Mouse (Mus musculus) hindbrain, embryonic 11.5 days (tissue): ENCODE data around the gene Ccdc51. TPM values are rescaled to one million over a fixed set of nuclear protein-coding genes. Genes with fewer than 3 reads are reported as not detected.

Experiments used
- ATAC-seq: fragments of 200-750 bp; cut with Nextera tagmentation; 2 replicates; pipeline ENCODE4 v1.8.0; 2017; ENCODE audit warnings: mild to moderate bottlenecking, moderate TSS enrichment, moderate library complexity; ENCODE audit not compliant: low FRiP score
- DNase-seq: peaks from one replicate; pipeline ENCODE4 v3.0.0-alpha.2; 2015; ENCODE audit warnings: low spot score
- H3K27ac ChIP-seq: fragments of 300-500 bp; sonication (generic); 2 replicates; pipeline ENCODE4 v1.5.1; 2014; ENCODE audit warnings: mild to moderate bottlenecking, low read depth, low read length
- H3K27me3 ChIP-seq: fragments of 300-500 bp; sonication (generic); 2 replicates; pipeline ENCODE4 v1.6.1; 2014; ENCODE audit warnings: mild to moderate bottlenecking, low read length, moderate library complexity, mixed read lengths; ENCODE audit not compliant: control insufficient read depth, insufficient read depth
- H3K36me3 ChIP-seq: fragments of 300-500 bp; sonication (generic); 2 replicates; pipeline ENCODE4 v1.6.1; 2014; ENCODE audit warnings: mild to moderate bottlenecking, low read length, moderate library complexity, mixed read lengths; ENCODE audit not compliant: control insufficient read depth, insufficient read depth
- H3K4me1 ChIP-seq: fragments of 300-500 bp; sonication (generic); replicated peaks from 2 replicates; pipeline ENCODE4 v1.6.1; 2014; ENCODE audit warnings: low read length, mixed read lengths; ENCODE audit not compliant: control insufficient read depth, insufficient read depth
- H3K4me2 ChIP-seq: fragments of 300-500 bp; sonication (generic); replicated peaks from 2 replicates; pipeline ENCODE4 v1.6.1; 2014; ENCODE audit warnings: mild to moderate bottlenecking, low read depth, low read length
- H3K4me3 ChIP-seq: fragments of 300-500 bp; sonication (generic); 2 replicates; pipeline ENCODE4 v1.5.1; 2014; ENCODE audit warnings: low read depth, low read length
- H3K9ac ChIP-seq: fragments of 300-500 bp; sonication (generic); 2 replicates; pipeline ENCODE4 v1.6.1; 2014; ENCODE audit warnings: low read depth, low read length
- H3K9me3 ChIP-seq: fragments of 300-500 bp; sonication (generic); 2 replicates; pipeline ENCODE4 v1.6.1; 2016; ENCODE audit warnings: low read length; ENCODE audit not compliant: control insufficient read depth
- WGBS: fragments of 180-500 bp; shearing (Covaris S2); extraction: QIAGEN DNeasy Blood & Tissue Kit; methylation state at CpG from one replicate; pipeline ENCODE4 v1.1.7; 2014; 5-methylcytosine and 5-hydroxymethylcytosine counted together
- polyA plus RNA-seq: library from polyadenylated mRNA; unstranded; fragments of >200 nt; fragmentation: Nextera tagmentation; extraction: Ambion mirVana; gene quantifications from 2 replicates; pipeline ENCODE4 v1.2.1, GENCODE M21; 2014

Ccdc51 gene
- polyA plus RNA-seq, 1 experiment from 2014 or later: 11.0 TPM

DNA sequence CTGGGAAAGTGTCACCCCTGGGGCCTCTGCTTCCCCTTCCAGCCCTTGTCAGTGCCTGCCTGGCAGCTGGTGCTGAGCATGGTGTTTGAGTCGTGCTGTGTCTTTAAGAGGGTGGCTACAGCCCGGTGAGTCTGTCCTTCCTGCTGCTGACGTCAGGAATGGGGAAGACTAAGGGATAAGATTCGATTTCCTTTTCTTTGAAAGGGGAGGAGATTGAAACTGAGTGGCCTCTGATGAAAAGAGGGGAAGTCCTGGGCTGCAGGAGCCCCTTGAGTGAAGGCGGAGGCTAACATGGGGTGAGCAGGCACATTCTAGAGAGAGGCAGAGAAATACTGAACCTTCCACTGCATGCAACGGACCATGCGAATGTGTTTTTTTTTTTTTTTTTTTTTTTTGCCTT is 27.6 kb upstream of the Ccdc51 start:
- no peak overlapping the region for H3K27ac ChIP-seq

DNA sequence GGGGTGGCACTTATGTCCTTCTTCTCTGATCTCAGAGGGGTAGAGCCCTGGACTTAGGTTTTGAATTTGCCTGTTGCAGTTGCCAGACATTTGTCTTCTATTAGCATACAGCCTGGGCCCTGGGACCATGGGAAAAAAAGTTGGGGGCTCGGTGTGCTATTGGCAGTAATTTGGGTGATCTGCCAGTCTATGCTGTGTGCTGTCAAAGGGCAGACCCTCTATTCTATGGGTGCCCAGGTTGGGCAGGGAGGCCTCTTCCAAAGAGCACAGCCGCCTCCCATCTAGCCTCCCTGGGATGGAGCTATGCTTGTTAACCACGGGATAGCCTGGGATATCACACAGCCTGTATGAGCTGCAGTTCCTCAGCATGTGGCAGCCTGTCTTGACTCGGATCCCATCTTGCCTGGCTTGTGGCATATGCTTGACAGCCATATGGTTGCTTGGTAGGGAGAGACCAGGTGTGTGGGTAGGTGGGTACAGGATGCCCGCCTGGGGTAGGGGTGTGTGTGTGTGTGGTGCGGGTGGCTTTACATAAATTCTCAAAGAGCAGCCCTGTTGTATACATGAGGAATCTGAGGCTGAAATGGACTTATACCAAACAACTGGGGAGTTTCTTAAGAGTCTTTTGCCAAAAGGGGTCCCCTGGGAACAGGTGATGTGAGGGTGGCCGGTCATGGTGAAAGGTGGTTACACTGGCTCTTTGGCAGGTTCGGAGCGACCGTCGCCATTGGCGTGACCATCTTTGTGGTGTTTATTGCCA is 26.8 kb upstream of the Ccdc51 start:
- 89% methylated on average over 12 of the region's 12 CpGs for WGBS
- Histone ChIP-seq H3K4me1 (peaks cover 2% of the 10 kb centered on the region; the same call in 1 of the 2 replicates), H3K9ac (no peak overlapping the region), H3K9me3 (no peaks in the 10 kb centered on the region), H3K4me2 (peak overlapping the region; percentile 1; the same call in 1 of the 2 replicates), H3K27me3 (no peaks in the 10 kb centered on the region), H3K4me3 (no peak overlapping the region; the same call in 1 of the 2 replicates), H3K27ac (no peak overlapping the region), H3K36me3 (peaks cover 8% of the 10 kb centered on the region; the same call in 1 of the 2 replicates)
- DNase-seq (no peak), ATAC-seq (no peak)

More for the DNA sequence above, 27.6 kb upstream of the Ccdc51 start:
- Histone ChIP-seq H3K4me3 (peak overlapping the region; percentile 0; the same call in 1 of the 2 replicates), H3K9me3 (no peaks in the 10 kb centered on the region), H3K4me2 (peak overlapping the region; percentile 1; the same call in 1 of the 2 replicates), H3K4me1 (peaks cover 2% of the 10 kb centered on the region; the same call in 1 of the 2 replicates), H3K27me3 (no peaks in the 10 kb centered on the region), H3K36me3 (peaks cover 8% of the 10 kb centered on the region; the same call in 1 of the 2 replicates), H3K9ac (no peak overlapping the region)
- ATAC-seq: peak; percentile 39; the same call in 1 of the 2 replicates
- peak; percentile 47 for DNase-seq
- 11% methylated on average over 7 of the region's 7 CpGs for WGBS

- no peak overlapping the region for H3K27ac ChIP-seq
- H3K27me3 ChIP-seq: no peaks in the 10 kb centered on the region
- no peak overlapping the region for H3K4me3 ChIP-seq
- H3K4me1 ChIP-seq: peaks cover 2% of the 10 kb centered on the region; the same call in 1 of the 2 replicates
- no peak overlapping the region for H3K4me2 ChIP-seq
- H3K9me3 ChIP-seq: no peaks in the 10 kb centered on the region
- peaks cover 8% of the 10 kb centered on the region; the same call in 1 of the 2 replicates for H3K36me3 ChIP-seq
- no peak overlapping the region for H3K9ac ChIP-seq
- 92% methylated on average over 17 of the region's 17 CpGs for WGBS
- no peak for ATAC-seq
- DNase-seq: no peak
Measured at GRCm38 (mm10) chr9:109056081-109056690, 26.1 kb upstream of the Ccdc51 start.

- Histone ChIP-seq H3K36me3 (peaks cover 8% of the 10 kb centered on the region; the same call in 1 of the 2 replicates), H3K4me1 (peaks cover 2% of the 10 kb centered on the region; the same call in 1 of the 2 replicates), H3K9me3 (no peaks in the 10 kb centered on the region), H3K4me3 (no peak overlapping the region), H3K27ac (no peak overlapping the region), H3K4me2 (no peak overlapping the region), H3K27me3 (no peaks in the 10 kb centered on the region), H3K9ac (no peak overlapping the region)
- ATAC-seq: no peak
- 86% methylated on average over 4 of the region's 4 CpGs for WGBS
- no peak for DNase-seq
Measured at GRCm38 (mm10) chr9:109056916-109057315, 25.4 kb upstream of the Ccdc51 start.

DNA sequence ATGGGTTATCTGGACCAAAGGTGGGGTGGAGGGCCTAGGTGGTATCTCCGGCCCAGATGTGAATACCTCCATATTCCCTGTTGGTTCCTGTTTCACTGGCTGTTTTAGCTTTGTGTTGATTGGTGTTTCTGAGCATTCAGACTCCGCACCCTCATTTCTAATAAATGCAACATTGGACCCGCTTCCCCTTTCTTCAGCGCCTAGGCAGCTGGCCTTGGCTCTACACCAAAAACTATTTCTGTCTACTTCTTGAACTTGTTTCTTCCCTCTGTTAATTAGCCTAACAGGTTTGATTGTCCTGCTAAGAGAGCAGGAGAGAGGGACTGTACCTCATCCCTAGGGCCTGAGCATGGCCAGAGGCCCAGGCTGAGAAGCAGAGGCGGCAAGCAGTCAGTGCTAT is 24.8 kb upstream of the Ccdc51 start:
- no peak overlapping the region for H3K4me3 ChIP-seq
- no peak overlapping the region for H3K27ac ChIP-seq
- H3K9me3 ChIP-seq: no peaks in the 10 kb centered on the region
- peaks cover 2% of the 10 kb centered on the region; the same call in 1 of the 2 replicates for H3K4me1 ChIP-seq
- H3K4me2 ChIP-seq: no peak overlapping the region
- no peak for DNase-seq
- no peak overlapping the region for H3K9ac ChIP-seq
- H3K27me3 ChIP-seq: no peaks in the 10 kb centered on the region
- H3K36me3 ChIP-seq: peaks cover 8% of the 10 kb centered on the region; the same call in 1 of the 2 replicates
- WGBS: 94% methylated on average over 5 of the region's 5 CpGs
- no peak for ATAC-seq

DNA sequence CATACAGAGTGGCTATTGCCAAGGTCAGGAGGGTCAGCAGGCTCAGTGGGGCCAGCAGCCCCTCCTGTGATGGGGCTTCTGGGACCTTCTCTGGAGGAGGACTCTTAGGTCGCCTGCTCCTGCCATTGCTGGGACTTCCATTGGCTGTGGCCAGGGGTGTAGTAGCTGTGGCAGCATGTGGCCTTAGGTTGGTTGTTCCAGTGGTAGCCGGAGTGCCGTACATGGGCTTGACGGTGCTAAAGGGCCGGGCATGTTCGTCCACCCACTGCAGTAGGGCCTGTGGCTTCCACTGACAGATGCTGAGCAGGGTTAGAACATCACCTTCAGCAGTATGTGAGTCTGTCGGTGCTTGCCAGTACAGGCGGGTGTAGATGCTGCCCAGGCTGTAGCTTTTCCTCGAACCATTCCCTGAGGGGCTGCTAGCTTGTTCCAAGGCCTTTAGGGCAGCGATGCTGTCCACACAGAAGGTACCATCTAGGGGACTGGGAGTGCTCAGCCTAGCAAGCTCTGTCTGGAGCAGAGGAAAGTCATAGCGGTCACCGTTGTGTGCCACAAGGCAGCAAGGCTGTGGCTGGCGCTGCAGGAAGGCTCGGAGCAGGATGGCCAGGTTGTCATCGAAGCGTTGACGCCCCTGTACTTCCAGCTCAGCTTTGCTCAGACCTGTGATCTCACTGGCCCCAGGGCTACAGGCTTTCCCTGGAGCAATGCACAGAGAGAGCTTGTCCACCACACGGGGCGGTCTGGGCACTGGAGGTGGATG is 24.1 kb upstream of the Ccdc51 start:
- peaks cover 8% of the 10 kb centered on the region; the same call in 1 of the 2 replicates for H3K36me3 ChIP-seq

GRCm38 (mm10) chr9:109059136-109059903 is 23.0 kb upstream of the Ccdc51 start, which contains the start of gene Trex1:
Trex1 (minus strand) TSS chr9:109059734.
- 31% methylated on average over 15 of the region's 15 CpGs for WGBS
- Histone ChIP-seq H3K9me3 (no peaks in the 10 kb centered on the region), H3K9ac (peak within 1 kb of the TSS; percentile 42), H3K4me3 (no peak within 1 kb of the TSS), H3K36me3 (peaks cover 8% of the 10 kb centered on the region; the same call in 1 of the 2 replicates), H3K27ac (peak within 1 kb of the TSS; percentile 27), H3K4me1 (peaks cover 2% of the 10 kb centered on the region; the same call in 1 of the 2 replicates), H3K27me3 (no peaks in the 10 kb centered on the region), H3K4me2 (0 out of 2 replicates have a peak within 1 kb of the TSS, but pooled peaks have one; percentile 3)
- DNase-seq: peak; percentile 89
- ATAC-seq: peak; percentile 76

More for the DNA sequence above, 24.1 kb upstream of the Ccdc51 start:
- no peak for DNase-seq
- Histone ChIP-seq H3K27ac (no peak overlapping the region), H3K4me1 (peaks cover 2% of the 10 kb centered on the region; the same call in 1 of the 2 replicates), H3K9ac (no peak overlapping the region), H3K9me3 (no peaks in the 10 kb centered on the region), H3K27me3 (no peaks in the 10 kb centered on the region), H3K4me3 (no peak overlapping the region), H3K4me2 (no peak overlapping the region)
- ATAC-seq: no peak
- 95% methylated on average over 19 of the region's 19 CpGs for WGBS
